Mouse (Mus musculus) frontal cortex, adult 2 months (tissue): Measurements from ENCODE around the gene Slc5a10. TPM values are rescaled to one million over a fixed set of nuclear protein-coding genes. Genes with fewer than 3 reads are reported as not detected.

Experiments used
- DNase-seq, 2 experiments: peaks; one replicate each; pipeline ENCODE4 v3.0.0; 2022; ENCODE audit warnings: low spot score in 1 of 2; ENCODE audit errors: extremely low spot score in 1 of 2
- polyA plus RNA-seq: library from polyadenylated mRNA; depleted of rRNA; stranded (reverse); fragments of >200 nt; gene quantifications from 2 replicates; pipeline ENCODE4 v1.2.3, GENCODE M21; 2012

Slc5a10 gene
- polyA plus RNA-seq, 1 experiment: 0.04 TPM

GRCm38 (mm10) chr11:61671781-61672383 lies 48.7 kb downstream of the Slc5a10 start:
- no peak for DNase-seq

GRCm38 (mm10) chr11:61669492-61670490 lies 50.8 kb downstream of the Slc5a10 start:
- no peak for DNase-seq

GRCm38 (mm10) chr11:61667782-61668181 lies 52.8 kb downstream of the Slc5a10 start:
- DNase-seq: no peak

- DNase-seq: no peak
Measured at GRCm38 (mm10) chr11:61667248-61667647, 53.4 kb downstream of the Slc5a10 start.

- peak; percentile 20 to 70 for DNase-seq
Measured at GRCm38 (mm10) chr11:61665991-61666799, 54.4 kb downstream of the Slc5a10 start.

GRCm38 (mm10) chr11:61665401-61665800 lies 55.2 kb downstream of the Slc5a10 start:
- no peak for DNase-seq

- DNase-seq: no peak
Measured at GRCm38 (mm10) chr11:61662189-61662588, 58.4 kb downstream of the Slc5a10 start.

GRCm38 (mm10) chr11:61660806-61661392 lies 59.7 kb downstream of the Slc5a10 start:
- no peak for DNase-seq

GRCm38 (mm10) chr11:61660001-61660400 lies 60.6 kb downstream of the Slc5a10 start:
- DNase-seq: no peak

- peak in 1 of 2 experiments; percentile 26 for DNase-seq
Measured at GRCm38 (mm10) chr11:61659011-61659858, 61.4 kb downstream of the Slc5a10 start.

GRCm38 (mm10) chr11:61658360-61658922 lies 62.2 kb downstream of the Slc5a10 start:
- no peak for DNase-seq

- no peak for DNase-seq
Measured at GRCm38 (mm10) chr11:61657432-61657831, 63.2 kb downstream of the Slc5a10 start.

- no peak for DNase-seq
Measured at GRCm38 (mm10) chr11:61656148-61656850, 64.3 kb downstream of the Slc5a10 start.

GRCm38 (mm10) chr11:61655649-61656048 lies 65.0 kb downstream of the Slc5a10 start:
- DNase-seq: no peak

- DNase-seq: no peak
Measured at GRCm38 (mm10) chr11:61654786-61655311, 65.8 kb downstream of the Slc5a10 start.

- no peak for DNase-seq
Measured at GRCm38 (mm10) chr11:61653568-61653967, 67.1 kb downstream of the Slc5a10 start.

GRCm38 (mm10) chr11:61652686-61653447 lies 67.8 kb downstream of the Slc5a10 start, which contains the start of gene Grap:
Grap (plus strand) TSS chr11:61653265.
- no peak for DNase-seq

- DNase-seq: no peak
Measured at GRCm38 (mm10) chr11:61652216-61652615, 68.4 kb downstream of the Slc5a10 start.
